Mouse (Mus musculus): ENCODE measurements around the gene Spaca4.

GRCm38 (mm10) chr7:45678513-45678912 is 47.1 kb downstream of the Spaca4 start:
- TF ChIP-seq ZC3H11A (IDR thresholded peaks at IDR 0.05; ENCODE audit: borderline replicate concordance, low read depth, low read length): no peak
- no peak for TF ChIP-seq HCFC1 (IDR thresholded peaks at IDR 0.05; ENCODE audit: borderline replicate concordance, insufficient read depth, low read length)
- TF ChIP-seq ZNF384 (IDR thresholded peaks at IDR 0.05; ENCODE audit: low read depth, low read length): no peak

Data from ES-E14 (cell line).